ENCODE assay signal across 16 mouse cellular contexts in genomic region chr13:54603501-54603900, GRCm38 (mm10). TPM values are rescaled to one million over a fixed set of nuclear protein-coding genes. Genes with fewer than 3 reads are reported as not detected.
DNase-seq lines count a peak whose midpoint lies in the region; ATAC-seq and TF ChIP-seq lines count a peak whose summit lies in the region.
"Had no signal": no experiment of that assay in that cellular context is flagged by ENCODE, and none has a peak within 500 bp of the region (broad histone marks: within the 10 kb centered on the region; RNA-seq: fewer than 3 reads in every experiment).

No protein-coding gene starts in this region.

- peaks cover 17% of the 10 kb centered on the region for H3K4me1 ChIP-seq in midbrain, embryonic 13.5 days (replicated peaks)
- peaks cover 23% of the 10 kb centered on the region for H3K4me1 ChIP-seq in midbrain, embryonic 10.5 days
- H3K4me1 ChIP-seq in intestine, embryonic 15.5 days (replicated peaks): 0 out of 2 replicates have a peak, but pooled peaks cover 21% of the 10 kb centered on the region

- H3K4me3 ChIP-seq in midbrain, embryonic 13.5 days (replicated peaks): no peak overlapping the region
- H3K4me3 ChIP-seq in midbrain, embryonic 10.5 days: no peak overlapping the region
- H3K4me3 ChIP-seq in intestine, embryonic 15.5 days (replicated peaks): no peak overlapping the region
- H3K4me3 ChIP-seq: forebrain, embryonic 15.5 days; heart, adult 2 months; lung, embryonic 15.5 days had no signal

- no peak for TF ChIP-seq CTCF in Patski (IDR thresholded peaks at IDR 0.05)

- peaks cover 34% of the 10 kb centered on the region for H3K27me3 ChIP-seq in midbrain, embryonic 13.5 days
- peaks cover 56% of the 10 kb centered on the region for H3K27me3 ChIP-seq in midbrain, embryonic 10.5 days (ENCODE audit: low read depth, poor library complexity, severe bottlenecking)
- no peaks in the 10 kb centered on the region for H3K27me3 ChIP-seq in Patski
- H3K27me3 ChIP-seq in intestine, embryonic 15.5 days (replicated peaks): no peaks in the 10 kb centered on the region
- H3K27me3 ChIP-seq: forebrain, embryonic 15.5 days; lung, embryonic 15.5 days had no signal

- H3K9ac ChIP-seq in midbrain, embryonic 13.5 days (replicated peaks): 0 out of 2 replicates have a peak overlapping the region, but pooled peaks have one; percentile 23
- 0 out of 2 replicates have a peak overlapping the region, but pooled peaks have one; percentile 4 for H3K9ac ChIP-seq in intestine, embryonic 15.5 days
- H3K9ac ChIP-seq: forebrain, embryonic 15.5 days; hindbrain, embryonic 14.5 days; lung, embryonic 15.5 days had no signal

- no peak for DNase-seq in midbrain, embryonic 10.5 days (ENCODE audit: low spot score)
- DNase-seq in Patski (ENCODE audit: low read depth, low spot score) (peak; percentile 76), liver (no peak)
- DNase-seq in retina, postnatal 1 day: peak; percentile 85
- no peak for DNase-seq in embryo, embryonic 10.5 days (ENCODE audit: low spot score)
- DNase-seq: cerebellum, adult 8-10 months; embryo, embryonic 11 days; heart, adult 2 months; kidney, adult 9 months had no signal

- H3K36me3 ChIP-seq in midbrain, embryonic 13.5 days: peaks cover 25% of the 10 kb centered on the region
- H3K36me3 ChIP-seq in midbrain, embryonic 10.5 days: peaks cover 12% of the 10 kb centered on the region; the same call in 1 of the 2 replicates
- H3K36me3 ChIP-seq in intestine, embryonic 15.5 days: no peaks in the 10 kb centered on the region
- H3K36me3 ChIP-seq: lung, embryonic 15.5 days had no signal

- POLR2A ChIA-PET in Patski (lab: Charles Lee): interaction anchor here (0.7 kb wide), 1 partner anchor 8 kb away, joined by 4 read pairs; no protein-coding TSS in a partner anchor

- no peaks in the 10 kb centered on the region for H3K9me3 ChIP-seq in midbrain, embryonic 13.5 days
- 0 out of 2 replicates have a peak, but pooled peaks cover 2% of the 10 kb centered on the region for H3K9me3 ChIP-seq in midbrain, embryonic 10.5 days (replicated peaks)
- no peaks in the 10 kb centered on the region for H3K9me3 ChIP-seq in intestine, embryonic 15.5 days
- H3K9me3 ChIP-seq: forebrain, embryonic 15.5 days; lung, embryonic 15.5 days had no signal

- ATAC-seq in midbrain, embryonic 13.5 days: no peak
- ATAC-seq in Patski: peak; percentile 63
- ATAC-seq in intestine, embryonic 15.5 days: no peak
- ATAC-seq: CD4-positive, CD25-positive, alpha-beta regulatory T cell, adult 4 months; forebrain, embryonic 15.5 days had no signal

- no peak overlapping the region for H3K4me2 ChIP-seq in midbrain, embryonic 13.5 days (replicated peaks)
- no peak overlapping the region for H3K4me2 ChIP-seq in intestine, embryonic 15.5 days (replicated peaks)
- H3K4me2 ChIP-seq: forebrain, embryonic 15.5 days; hindbrain, embryonic 14.5 days; liver, embryonic 11.5 days; lung, embryonic 15.5 days had no signal

- in situ Hi-C loops in Patski (cut with MboI; ENCODE audit: low pct_unique_long_range_greater_than_20kb): no loop called here

- CTCF ChIA-PET in Patski (lab: Charles Lee): interaction anchor here (1.4 kb wide), 1 partner anchor 18 kb away, joined by 5 read pairs; the partner anchor contains the start of gene Faf2

- no peak overlapping the region for H3K27ac ChIP-seq in midbrain, embryonic 13.5 days
- no peak overlapping the region for H3K27ac ChIP-seq in midbrain, embryonic 10.5 days (replicated peaks)
- peak overlapping the region; percentile 81 for H3K27ac ChIP-seq in intestine, embryonic 15.5 days
- H3K27ac ChIP-seq: forebrain, embryonic 15.5 days; hindbrain, embryonic 14.5 days; lung, embryonic 15.5 days had no signal

RNA-seq across cellular contexts. Expression of gene Cltb, which starts 7.6 kb away (rescaled TPM):
- polyA plus RNA-seq in midbrain, embryonic 13.5 days (2015; fragmentation: Nextera tagmentation; extraction: Ambion mirVana): 84.2 and 91.1 TPM in 2 replicates
- 18.7 and 24.3 TPM in 2 replicates for polyA plus RNA-seq in midbrain, embryonic 10.5 days (2016; fragmentation: Nextera tagmentation; extraction: Ambion mirVana)
- 33.9 TPM for polyA plus RNA-seq in Patski (2021)
- 76.9 and 78.6 TPM in 2 replicates for polyA plus RNA-seq in intestine, embryonic 15.5 days (2015; fragmentation: Nextera tagmentation; extraction: Ambion mirVana)

RNA-seq across cellular contexts. Expression of gene Higd2a, which starts 13.5 kb away (rescaled TPM):
- 212 and 224 TPM in 2 replicates for polyA plus RNA-seq in midbrain, embryonic 13.5 days (2015; fragmentation: Nextera tagmentation; extraction: Ambion mirVana)
- 155 and 156 TPM in 2 replicates for polyA plus RNA-seq in midbrain, embryonic 10.5 days (2016; fragmentation: Nextera tagmentation; extraction: Ambion mirVana)
- polyA plus RNA-seq in Patski (2021): 96.0 TPM
- polyA plus RNA-seq in intestine, embryonic 15.5 days (2015; fragmentation: Nextera tagmentation; extraction: Ambion mirVana): 233 and 239 TPM in 2 replicates

RNA-seq across cellular contexts. Expression of gene Nop16, which starts 13.6 kb away (rescaled TPM):
- 51.2 and 53.2 TPM in 2 replicates for polyA plus RNA-seq in midbrain, embryonic 13.5 days (2015; fragmentation: Nextera tagmentation; extraction: Ambion mirVana)
- 89.7 and 105 TPM in 2 replicates for polyA plus RNA-seq in midbrain, embryonic 10.5 days (2016; fragmentation: Nextera tagmentation; extraction: Ambion mirVana)
- polyA plus RNA-seq in Patski (2021): 38.0 TPM
- 86.1 and 93.9 TPM in 2 replicates for polyA plus RNA-seq in intestine, embryonic 15.5 days (2015; fragmentation: Nextera tagmentation; extraction: Ambion mirVana)

RNA-seq across cellular contexts. Expression of gene Faf2, which starts 18.1 kb away (rescaled TPM):
- polyA plus RNA-seq in midbrain, embryonic 13.5 days (2015; fragmentation: Nextera tagmentation; extraction: Ambion mirVana): 74.9 and 79.7 TPM in 2 replicates
- polyA plus RNA-seq in midbrain, embryonic 10.5 days (2016; fragmentation: Nextera tagmentation; extraction: Ambion mirVana): 88.4 and 89.7 TPM in 2 replicates
- polyA plus RNA-seq in Patski (2021): 64.0 TPM
- 67.5 and 68.5 TPM in 2 replicates for polyA plus RNA-seq in intestine, embryonic 15.5 days (2015; fragmentation: Nextera tagmentation; extraction: Ambion mirVana)

RNA-seq across cellular contexts. Expression of gene Arl10, which starts 28.7 kb away (rescaled TPM):
- 76.0 and 84.9 TPM in 2 replicates for polyA plus RNA-seq in midbrain, embryonic 13.5 days (2015; fragmentation: Nextera tagmentation; extraction: Ambion mirVana)
- 28.6 and 29.7 TPM in 2 replicates for polyA plus RNA-seq in midbrain, embryonic 10.5 days (2016; fragmentation: Nextera tagmentation; extraction: Ambion mirVana)
- polyA plus RNA-seq in Patski (2021): 26.6 TPM
- 21.7 and 25.2 TPM in 2 replicates for polyA plus RNA-seq in intestine, embryonic 15.5 days (2015; fragmentation: Nextera tagmentation; extraction: Ambion mirVana)

Comparison
In these comparisons a context has a peak if more than half of its experiments do, and no peak if none do; other contexts are left out.
1. DNase-seq: peak in Patski (single experiment) and retina, postnatal 1 day (single experiment); none in midbrain, embryonic 10.5 days (single experiment), liver (single experiment) and embryo, embryonic 10.5 days (single experiment).